Mouse (Mus musculus) midbrain, embryonic 11.5 days (tissue): Measurements from ENCODE around the gene Cfp. TPM values are rescaled to one million over a fixed set of nuclear protein-coding genes. Genes with fewer than 3 reads are reported as not detected.

Source experiments
- ATAC-seq: fragments of 200-750 bp; cut with Nextera tagmentation; 2 replicates; pipeline ENCODE4 v1.8.0; 2017; ENCODE audit warnings: moderate TSS enrichment, moderate library complexity; ENCODE audit not compliant: low FRiP score
- DNase-seq: peaks from one replicate; pipeline ENCODE4 v3.0.0; 2015; ENCODE audit warnings: low spot score; ENCODE audit errors: missing footprints
- H3K27ac ChIP-seq: fragments of 300-500 bp; sonication (generic); 2 replicates; pipeline ENCODE4 v1.5.1; 2014; ENCODE audit warnings: low read depth, low read length
- H3K27me3 ChIP-seq: fragments of 300-500 bp; sonication (generic); 2 replicates; pipeline ENCODE4 v1.6.1; 2014; ENCODE audit warnings: mild to moderate bottlenecking, low read length, moderate library complexity, mixed read lengths; ENCODE audit not compliant: control insufficient read depth, insufficient read depth
- H3K36me3 ChIP-seq: fragments of 300-500 bp; sonication (generic); 2 replicates; pipeline ENCODE4 v1.6.1; 2014; ENCODE audit warnings: mild to moderate bottlenecking, low read length, moderate library complexity, mixed read lengths; ENCODE audit not compliant: control insufficient read depth, insufficient read depth
- H3K4me1 ChIP-seq: fragments of 300-500 bp; sonication (generic); 2 replicates; pipeline ENCODE4 v1.6.1; 2014; ENCODE audit warnings: low read length; ENCODE audit not compliant: control insufficient read depth, insufficient read depth
- H3K4me2 ChIP-seq: fragments of 300-500 bp; sonication (generic); 2 replicates; pipeline ENCODE4 v1.6.1; 2014; ENCODE audit warnings: mild to moderate bottlenecking, moderate library complexity
- H3K4me3 ChIP-seq: fragments of 300-500 bp; sonication (generic); 2 replicates; pipeline ENCODE4 v1.5.1; 2014; ENCODE audit warnings: low read depth, low read length
- H3K9ac ChIP-seq: fragments of 300-500 bp; sonication (generic); 2 replicates; pipeline ENCODE4 v1.6.1; 2014; ENCODE audit warnings: low read length
- H3K9me3 ChIP-seq: fragments of 300-500 bp; sonication (generic); 2 replicates; pipeline ENCODE4 v1.6.1; 2016; ENCODE audit warnings: low read length; ENCODE audit not compliant: control insufficient read depth
- WGBS: fragments of 180-500 bp; shearing (Covaris S2); extraction: QIAGEN DNeasy Blood & Tissue Kit; methylation state at CpG from one replicate; pipeline ENCODE4 v1.1.7; 2014; 5-methylcytosine and 5-hydroxymethylcytosine counted together
- polyA plus RNA-seq: library from polyadenylated mRNA; unstranded; fragments of >200 nt; fragmentation: Nextera tagmentation; extraction: Ambion mirVana; gene quantifications from 2 replicates; pipeline ENCODE4 v1.2.1, GENCODE M21; 2014

The Cfp gene
- polyA plus RNA-seq, 1 experiment from 2014 or later, result 4.2 TPM

DNA sequence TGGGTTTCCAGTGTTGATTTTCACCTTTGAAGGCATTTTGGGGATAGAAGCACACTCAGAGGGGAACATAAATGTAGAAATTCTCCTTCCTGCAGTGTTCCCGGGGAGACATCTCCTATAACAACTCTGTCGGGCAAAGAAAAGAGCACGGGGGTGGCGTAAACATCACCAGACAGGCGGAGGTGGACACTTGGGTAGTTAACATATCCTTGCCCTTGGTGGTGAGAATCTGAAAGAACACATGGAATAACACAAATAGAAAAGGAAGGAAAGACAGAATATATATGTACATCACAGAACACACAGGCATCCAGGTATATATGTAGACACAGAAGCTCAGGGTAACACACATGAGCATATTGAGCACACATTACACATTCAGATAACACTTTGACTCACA is 10.0 kb downstream of the Cfp start:
- Histone ChIP-seq H3K4me3 (no peak overlapping the region), H3K36me3 (no peaks in the 10 kb centered on the region), H3K4me2 (peak overlapping the region; percentile 57), H3K27ac (no peak overlapping the region), H3K9me3 (no peaks in the 10 kb centered on the region), H3K27me3 (no peaks in the 10 kb centered on the region), H3K4me1 (no peaks in the 10 kb centered on the region), H3K9ac (peak overlapping the region; percentile 20; the same call in 1 of the 2 replicates)
- ATAC-seq (no peak; the same call in 1 of the 2 replicates), DNase-seq (no peak)
- 37% methylated on average over 5 of the region's 5 CpGs for WGBS

DNA sequence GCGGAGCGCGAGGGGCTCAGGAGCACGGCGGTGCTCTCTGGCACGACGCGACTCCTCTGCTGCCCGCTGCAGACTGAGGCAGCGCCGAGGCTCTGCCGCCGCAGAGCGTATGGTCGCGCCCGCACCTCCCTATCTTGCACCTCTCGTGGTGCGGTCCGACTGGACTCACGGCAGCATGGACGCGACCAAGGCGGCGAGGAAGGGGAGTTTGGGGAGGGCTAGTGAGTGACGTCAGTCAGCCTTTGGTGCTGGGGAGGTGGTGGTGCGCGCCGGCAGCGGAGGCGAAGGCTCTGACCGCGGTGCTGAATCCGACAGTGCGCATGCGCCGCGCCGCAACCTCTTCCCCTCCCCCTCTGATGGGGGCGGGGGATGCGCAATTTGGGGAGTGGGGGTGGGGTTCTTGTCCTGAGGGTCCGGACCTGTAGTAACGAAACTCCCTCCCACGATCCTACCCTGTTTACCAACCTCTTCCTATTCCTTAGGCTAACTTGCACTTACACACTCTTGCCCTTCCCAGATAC is 10.5 kb downstream of the Cfp start, which contains the start of gene Syn1:
TSS of gene Syn1 (minus strand) at position 161 of the 521 bp plus-strand sequence.
- WGBS, result 19% methylated on average over 22 of the region's 44 CpGs
- no peaks in the 10 kb centered on the region for H3K27me3 ChIP-seq
- H3K9me3 ChIP-seq, result no peaks in the 10 kb centered on the region
- H3K27ac ChIP-seq, result no peak within 1 kb of the TSS
- peak; percentile 96 for ATAC-seq
- H3K36me3 ChIP-seq, result no peaks in the 10 kb centered on the region
- H3K9ac ChIP-seq, result peak within 1 kb of the TSS; percentile 34
- peak within 1 kb of the TSS; percentile 57 for H3K4me2 ChIP-seq
- DNase-seq, result peak; percentile 96
- peak within 1 kb of the TSS; percentile 44 for H3K4me3 ChIP-seq
- H3K4me1 ChIP-seq, result no peaks in the 10 kb centered on the region

DNA sequence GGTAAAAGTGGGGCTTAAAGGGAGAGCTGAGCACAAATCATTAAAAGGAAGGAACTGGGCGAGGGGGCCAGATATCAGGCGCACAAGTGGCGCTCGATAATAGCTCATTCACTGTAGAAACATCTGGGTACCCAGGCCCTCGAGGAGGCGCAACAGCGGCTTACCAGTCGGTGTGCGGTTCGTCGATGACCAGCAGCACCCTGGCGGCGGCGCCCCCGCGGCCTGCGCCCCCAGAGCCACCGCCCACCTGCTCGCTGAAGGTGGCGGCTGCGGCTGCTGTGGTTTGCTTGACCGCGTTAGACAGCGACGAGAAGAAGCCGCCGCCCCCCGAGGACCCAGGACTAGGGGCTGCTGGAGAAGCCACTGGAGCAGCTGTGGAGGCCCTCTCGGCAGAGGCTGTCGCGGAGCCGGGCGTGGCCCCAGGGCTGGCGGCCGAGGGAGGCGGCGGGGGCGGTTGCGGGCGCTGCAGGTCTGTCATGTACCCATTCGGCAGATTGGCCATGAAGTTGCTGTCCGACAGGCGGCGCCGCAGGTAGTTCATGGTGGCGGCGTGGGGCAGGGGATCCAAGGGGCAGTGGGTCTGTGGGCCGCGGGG is 11.0 kb downstream of the Cfp start:
- DNase-seq (peak; percentile 85), ATAC-seq (peak; percentile 71)
- peak overlapping the region; percentile 34; the same call in 1 of the 2 replicates for H3K9ac ChIP-seq
- peak overlapping the region; percentile 44 for H3K4me3 ChIP-seq
- no peaks in the 10 kb centered on the region for H3K4me1 ChIP-seq
- 17% methylated on average over 17 of the region's 49 CpGs for WGBS
- no peaks in the 10 kb centered on the region for H3K36me3 ChIP-seq
- no peaks in the 10 kb centered on the region for H3K27me3 ChIP-seq
- H3K4me2 ChIP-seq, result peak overlapping the region; percentile 57
- no peaks in the 10 kb centered on the region for H3K9me3 ChIP-seq
- H3K27ac ChIP-seq, result no peak overlapping the region

DNA sequence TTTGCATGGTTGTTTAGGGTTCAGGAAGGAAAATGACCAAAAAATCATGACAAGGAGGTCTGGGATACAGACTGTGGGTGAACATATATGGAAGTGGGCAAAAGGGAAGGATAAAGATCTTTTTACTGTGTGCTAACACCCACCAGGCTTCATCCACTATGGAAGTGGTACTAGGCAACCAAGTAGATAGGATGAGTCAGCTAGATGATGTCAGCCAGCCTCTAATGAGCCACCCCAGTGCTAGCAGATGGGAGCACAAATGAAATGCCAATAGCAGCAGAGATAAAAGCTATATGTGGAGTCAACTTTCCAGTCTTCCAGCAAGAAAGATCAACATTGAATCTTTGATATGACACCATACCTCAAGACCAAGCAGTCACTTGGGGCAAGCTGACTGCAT is 16.3 kb downstream of the Cfp start:
- H3K9me3 ChIP-seq, result no peaks in the 10 kb centered on the region
- no peak for DNase-seq
- no peak for ATAC-seq
- no peak overlapping the region for H3K9ac ChIP-seq
- H3K27me3 ChIP-seq, result no peaks in the 10 kb centered on the region
- no peaks in the 10 kb centered on the region for H3K36me3 ChIP-seq
- no peak overlapping the region for H3K4me2 ChIP-seq
- H3K27ac ChIP-seq, result no peak overlapping the region
- H3K4me1 ChIP-seq, result no peaks in the 10 kb centered on the region
- no peak overlapping the region for H3K4me3 ChIP-seq

DNA sequence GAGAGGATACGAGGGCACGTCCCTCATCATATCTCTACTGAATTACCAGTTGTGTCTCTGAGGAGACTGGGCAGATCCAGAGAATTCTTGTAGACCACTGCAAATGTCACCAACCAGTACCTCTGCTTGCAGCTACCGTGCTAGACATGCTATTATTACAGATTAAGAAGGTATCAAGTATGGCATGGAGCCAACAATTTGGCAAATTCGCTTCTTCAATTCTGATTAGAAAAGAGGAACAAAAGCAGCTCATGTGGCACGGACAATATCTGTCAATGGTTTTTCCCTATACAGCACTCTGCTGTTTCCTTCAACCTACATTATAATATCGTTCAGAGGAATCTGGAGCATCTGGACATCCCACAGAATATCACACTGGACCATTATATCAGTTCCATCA is 17.6 kb downstream of the Cfp start:
- WGBS, result 82% methylated on average over 6 of the region's 6 CpGs
- Histone ChIP-seq H3K9me3 (no peaks in the 10 kb centered on the region), H3K4me1 (no peaks in the 10 kb centered on the region), H3K27ac (no peak overlapping the region), H3K9ac (no peak overlapping the region), H3K4me3 (no peak overlapping the region), H3K36me3 (no peaks in the 10 kb centered on the region), H3K4me2 (no peak overlapping the region), H3K27me3 (no peaks in the 10 kb centered on the region)
- ATAC-seq (no peak), DNase-seq (no peak)

DNA sequence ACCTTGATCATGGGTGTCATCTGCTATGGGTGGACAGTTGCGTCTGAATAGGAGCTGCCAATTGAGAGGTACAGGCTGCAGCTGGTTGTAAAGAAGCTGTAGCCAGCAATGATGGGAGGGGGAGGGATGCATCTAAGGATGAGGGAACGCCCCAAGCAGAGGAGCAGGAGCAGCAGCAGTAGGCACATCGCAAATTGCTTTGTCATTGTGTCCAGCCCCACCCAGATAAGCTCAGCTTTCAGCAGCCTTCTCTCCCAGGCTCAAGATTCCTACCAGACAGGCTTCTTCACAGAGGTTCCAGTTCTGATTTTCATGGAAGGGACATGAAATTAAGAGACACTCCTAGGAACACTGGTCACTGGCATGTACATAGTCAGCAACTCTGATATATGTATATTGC is 21.3 kb downstream of the Cfp start:
- H3K36me3 ChIP-seq, result no peaks in the 10 kb centered on the region
- no peaks in the 10 kb centered on the region for H3K27me3 ChIP-seq
- H3K27ac ChIP-seq, result no peak overlapping the region
- no peak overlapping the region for H3K9ac ChIP-seq
- H3K9me3 ChIP-seq, result no peaks in the 10 kb centered on the region
- no peak overlapping the region for H3K4me3 ChIP-seq
- H3K4me1 ChIP-seq, result no peaks in the 10 kb centered on the region
- no peak for DNase-seq
- no peak overlapping the region for H3K4me2 ChIP-seq
- 47% methylated on average over 3 of the region's 3 CpGs for WGBS
- no peak for ATAC-seq

Other genes starting within 250 kb of the Cfp start
- 86.5 and 98.7 TPM in 2 replicates for gene Cdk16, start 243.6 kb downstream of the Cfp start, polyA plus RNA-seq
- gene Usp11, start 227.6 kb downstream of the Cfp start, polyA plus RNA-seq, result 78.4 and 80.5 TPM in 2 replicates
- 92.9 and 98.3 TPM in 2 replicates for gene Araf, start 133.7 kb downstream of the Cfp start, polyA plus RNA-seq
- gene Timp1, start 61.4 kb downstream of the Cfp start, polyA plus RNA-seq, result 8.1 and 8.4 TPM in 2 replicates
- gene Syn1, start 10.6 kb downstream of the Cfp start, polyA plus RNA-seq, result 11.9 and 14.8 TPM in 2 replicates
- 4.5 and 6.4 TPM in 2 replicates for gene Elk1, start 19.1 kb upstream of the Cfp start, polyA plus RNA-seq
- gene Uxt, start 30.5 kb upstream of the Cfp start, polyA plus RNA-seq, result 62.5 and 66.4 TPM in 2 replicates
- 7.6 and 7.7 TPM in 2 replicates for gene Zfp182, start 130.8 kb upstream of the Cfp start, polyA plus RNA-seq
- gene Spaca5, start 136.9 kb upstream of the Cfp start, polyA plus RNA-seq, result not detected in 2 replicates
- 3.1 and 3.4 TPM in 2 replicates for gene Zfp300, start 158.0 kb upstream of the Cfp start, polyA plus RNA-seq
- not detected in 2 replicates for gene Ssxa1, start 184.3 kb upstream of the Cfp start, polyA plus RNA-seq
- not detected in 2 replicates for gene Gm21876, start 244.1 kb upstream of the Cfp start, polyA plus RNA-seq